Mouse (Mus musculus) intestine, postnatal 0 days (tissue): ENCODE measurements around the gene Dysf. TPM values are rescaled to one million over a fixed set of nuclear protein-coding genes. Genes with fewer than 3 reads are reported as not detected.
"Not testable (repeated sequence)": the region's sequence is repeated elsewhere in the genome, so short reads cannot be mapped to it uniquely, and the experiment has no call there.

Source experiments
- ATAC-seq: fragments of 200-750 bp; cut with Nextera tagmentation; 2 replicates; pipeline ENCODE4 v1.8.0; 2017; ENCODE audit warnings: mild to moderate bottlenecking, moderate TSS enrichment, moderate library complexity
- H3K27ac ChIP-seq: fragments of 300-500 bp; sonication (generic); 2 replicates; pipeline ENCODE4 v1.5.1; 2014; ENCODE audit warnings: mild to moderate bottlenecking, low read depth, low read length, moderate library complexity
- H3K27me3 ChIP-seq: fragments of 300-500 bp; sonication (generic); replicated peaks from 2 replicates; pipeline ENCODE4 v1.6.1; 2014; ENCODE audit warnings: low read length, mixed read lengths; ENCODE audit not compliant: control insufficient read depth, insufficient read depth
- H3K36me3 ChIP-seq: fragments of 300-500 bp; sonication (generic); 2 replicates; pipeline ENCODE4 v1.6.1; 2014; ENCODE audit warnings: mild to moderate bottlenecking, moderate library complexity; ENCODE audit not compliant: control insufficient read depth, insufficient read depth
- H3K4me1 ChIP-seq: fragments of 300-500 bp; sonication (generic); replicated peaks from 2 replicates; pipeline ENCODE4 v1.6.1; 2014; ENCODE audit warnings: antibody characterized with exemption, low read length, mixed read lengths; ENCODE audit not compliant: control insufficient read depth, insufficient read depth
- H3K4me2 ChIP-seq: fragments of 300-500 bp; sonication (generic); replicated peaks from 2 replicates; pipeline ENCODE4 v1.6.1; 2014; ENCODE audit warnings: low read depth, mild to moderate bottlenecking, moderate library complexity
- H3K4me3 ChIP-seq: fragments of 300-500 bp; sonication (generic); 2 replicates; pipeline ENCODE4 v1.5.1; 2014; ENCODE audit warnings: low read depth, low read length
- H3K9ac ChIP-seq: fragments of 300-500 bp; sonication (generic); 2 replicates; pipeline ENCODE4 v1.6.1; 2014; ENCODE audit warnings: mild to moderate bottlenecking, low read depth, low read length
- H3K9me3 ChIP-seq: fragments of 300-500 bp; sonication (generic); 2 replicates; pipeline ENCODE4 v1.6.1; 2016; ENCODE audit warnings: mixed run types; ENCODE audit not compliant: control insufficient read depth
- CTCF ChIP-seq: sonication (generic); IDR thresholded peaks from 2 replicates; pipeline ENCODE4 v1.5.1; 2016; ENCODE audit warnings: low read depth, mild to moderate bottlenecking, control low read depth, antibody characterized with exemption, moderate library complexity
- whole genome bisulfite sequencing: fragments of 180-500 bp; shearing (Covaris S2); extraction: QIAGEN DNeasy Blood & Tissue Kit; methylation state at CpG from one replicate; pipeline ENCODE4 v1.1.7; 2014; 5-methylcytosine and 5-hydroxymethylcytosine counted together
- polyA plus RNA-seq: library from polyadenylated mRNA; unstranded; fragments of >200 nt; fragmentation: Nextera tagmentation; extraction: Ambion mirVana; gene quantifications from 2 replicates; pipeline ENCODE4 v1.2.1, GENCODE M21; 2015

Dysf gene
- polyA plus RNA-seq, 1 experiment from 2014 or later, result 5.1 TPM

DNA sequence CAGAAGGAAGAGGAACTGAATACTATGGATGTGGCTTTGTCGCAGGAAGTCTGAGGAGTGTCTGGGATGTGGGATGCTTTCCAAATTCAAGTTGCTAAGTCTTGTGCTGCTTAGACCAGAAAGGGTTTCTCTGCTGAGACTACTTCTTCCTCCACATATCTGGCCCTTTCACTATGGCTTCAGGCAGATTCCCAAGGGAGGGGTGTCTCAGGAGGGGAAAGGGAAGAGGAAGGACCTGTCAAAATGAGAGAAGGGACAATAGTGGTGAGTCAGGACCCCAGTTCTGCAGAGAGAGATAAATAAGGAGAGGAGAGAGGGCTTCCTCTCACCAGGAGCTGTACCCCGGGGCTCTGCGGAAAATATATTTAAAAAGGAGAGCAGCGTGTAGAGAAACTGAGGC, 11.6 kb downstream of the Dysf start:
- Histone ChIP-seq H3K4me2 (0 out of 2 replicates have a peak overlapping the region, but pooled peaks have one; percentile 17), H3K36me3 (no peaks in the 10 kb centered on the region), H3K27ac (no peak overlapping the region), H3K27me3 (peaks cover 12% of the 10 kb centered on the region; the same call in 1 of the 2 replicates), H3K9me3 (no peaks in the 10 kb centered on the region), H3K4me3 (peak overlapping the region; percentile 36), H3K9ac (no peak overlapping the region), H3K4me1 (peaks cover 5% of the 10 kb centered on the region; the same call in 1 of the 2 replicates)
- no peak for TF ChIP-seq CTCF
- no peak for ATAC-seq
- 64% methylated on average over 4 of the region's 4 CpGs for WGBS

GRCm38 (mm10) chr6:84021990-84022389, 13.6 kb downstream of the Dysf start:
- no peak for ATAC-seq
- H3K36me3 ChIP-seq, result no peaks in the 10 kb centered on the region
- no peak overlapping the region for H3K4me3 ChIP-seq
- H3K9me3 ChIP-seq, result no peaks in the 10 kb centered on the region
- H3K4me2 ChIP-seq, result no peak overlapping the region
- peaks cover 5% of the 10 kb centered on the region; the same call in 1 of the 2 replicates for H3K4me1 ChIP-seq
- WGBS, result 47% methylated on average over 3 of the region's 3 CpGs
- peaks cover 12% of the 10 kb centered on the region; the same call in 1 of the 2 replicates for H3K27me3 ChIP-seq
- no peak overlapping the region for H3K9ac ChIP-seq
- no peak overlapping the region for H3K27ac ChIP-seq
- TF ChIP-seq CTCF, result no peak

DNA sequence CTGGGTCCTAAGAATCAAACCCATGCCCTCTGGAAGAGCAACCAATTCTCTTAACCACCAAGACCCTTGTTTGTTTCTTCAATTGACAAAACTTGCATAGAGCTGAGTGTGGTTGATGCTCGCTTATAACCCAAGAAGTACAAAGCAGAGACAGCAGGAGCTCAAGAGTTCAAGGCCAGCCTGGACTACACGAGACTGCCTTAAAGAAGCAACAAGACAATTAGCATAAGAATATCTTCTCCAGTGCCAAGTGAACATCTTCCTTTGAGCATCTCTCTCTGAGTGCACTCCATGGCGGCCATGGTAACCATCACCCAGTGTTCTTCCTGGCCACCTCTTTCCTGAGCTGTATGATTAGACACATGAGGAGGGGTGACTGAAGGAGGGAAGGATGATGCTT, 17.2 kb downstream of the Dysf start:
- Histone ChIP-seq H3K4me1 (no peaks in the 10 kb centered on the region), H3K9ac (no peak overlapping the region), H3K9me3 (no peaks in the 10 kb centered on the region), H3K27ac (no peak overlapping the region), H3K27me3 (no peaks in the 10 kb centered on the region), H3K4me3 (no peak overlapping the region), H3K4me2 (no peak overlapping the region), H3K36me3 (no peaks in the 10 kb centered on the region)
- no peak for TF ChIP-seq CTCF
- no peak for ATAC-seq
- WGBS, result 86% methylated on average over 3 of the region's 3 CpGs

GRCm38 (mm10) chr6:84028791-84029190, 20.4 kb downstream of the Dysf start:
- no peak for ATAC-seq
- TF ChIP-seq CTCF, result no peak
- Histone ChIP-seq H3K4me2 (no peak overlapping the region), H3K27me3 (no peaks in the 10 kb centered on the region), H3K27ac (no peak overlapping the region), H3K9ac (no peak overlapping the region), H3K4me1 (no peaks in the 10 kb centered on the region), H3K36me3 (no peaks in the 10 kb centered on the region), H3K4me3 (no peak overlapping the region), H3K9me3 (no peaks in the 10 kb centered on the region)

DNA sequence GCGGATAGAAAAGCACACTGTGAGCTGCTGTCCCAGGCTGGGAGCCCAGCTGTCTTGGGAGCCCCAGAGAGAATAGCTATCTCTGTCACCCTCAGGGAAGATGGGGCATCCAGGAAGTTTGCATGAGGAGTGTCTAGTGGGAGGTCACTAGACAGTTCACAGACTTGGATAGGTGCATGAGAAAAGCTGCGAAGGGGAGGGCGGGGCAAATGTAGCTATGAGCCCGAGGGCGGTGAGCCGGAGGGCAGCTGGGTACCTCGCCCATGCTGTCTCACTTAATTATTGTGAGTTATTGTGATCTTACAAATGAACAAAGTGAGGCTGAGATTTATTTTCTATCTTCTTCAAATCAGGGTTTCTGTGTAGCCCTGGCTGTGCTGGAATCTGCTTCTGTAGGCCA, 21.4 kb downstream of the Dysf start:
- no peaks in the 10 kb centered on the region for H3K9me3 ChIP-seq
- H3K27me3 ChIP-seq, result no peaks in the 10 kb centered on the region
- no peaks in the 10 kb centered on the region for H3K36me3 ChIP-seq
- ATAC-seq, result no peak
- WGBS, result 87% methylated on average over 7 of the region's 7 CpGs
- H3K9ac ChIP-seq, result no peak overlapping the region; the same call in 1 of the 2 replicates
- no peak overlapping the region for H3K4me3 ChIP-seq
- no peaks in the 10 kb centered on the region for H3K4me1 ChIP-seq
- TF ChIP-seq CTCF, result no peak
- H3K4me2 ChIP-seq, result no peak overlapping the region
- H3K27ac ChIP-seq, result no peak overlapping the region

GRCm38 (mm10) chr6:84032516-84032915, 24.1 kb downstream of the Dysf start:
- WGBS, result 59% methylated on average over 5 of the region's 5 CpGs
- H3K27me3 ChIP-seq, H3K4me3 ChIP-seq, ATAC-seq, H3K27ac ChIP-seq, H3K4me1 ChIP-seq, H3K9me3 ChIP-seq, H3K36me3 ChIP-seq, H3K4me2 ChIP-seq, H3K9ac ChIP-seq: not testable (repeated sequence)

GRCm38 (mm10) chr6:84043251-84043940, 35.0 kb downstream of the Dysf start:
- Histone ChIP-seq H3K27me3 (no peaks in the 10 kb centered on the region), H3K4me2 (no peak overlapping the region)
- WGBS, result 58% methylated on average over 6 of the region's 6 CpGs

More at GRCm38 (mm10) chr6:84043251-84043940, 35.0 kb downstream of the Dysf start:
- ATAC-seq, result no peak
- no peak overlapping the region for H3K4me3 ChIP-seq
- H3K4me1 ChIP-seq, result no peaks in the 10 kb centered on the region
- H3K36me3 ChIP-seq, result no peaks in the 10 kb centered on the region
- no peak for TF ChIP-seq CTCF
- H3K9me3 ChIP-seq, result no peaks in the 10 kb centered on the region
- no peak overlapping the region for H3K27ac ChIP-seq
- no peak overlapping the region for H3K9ac ChIP-seq
